Mouse (Mus musculus): ENCODE results near the gene Slc22a3. TPM values are rescaled to one million over a fixed set of nuclear protein-coding genes. Genes with fewer than 3 reads are reported as not detected.

Slc22a3 gene
- polyA plus RNA-seq (2015; fragmentation: Nextera tagmentation; extraction: Ambion mirVana): 0.59 and 0.75 TPM in 2 replicates

DNA sequence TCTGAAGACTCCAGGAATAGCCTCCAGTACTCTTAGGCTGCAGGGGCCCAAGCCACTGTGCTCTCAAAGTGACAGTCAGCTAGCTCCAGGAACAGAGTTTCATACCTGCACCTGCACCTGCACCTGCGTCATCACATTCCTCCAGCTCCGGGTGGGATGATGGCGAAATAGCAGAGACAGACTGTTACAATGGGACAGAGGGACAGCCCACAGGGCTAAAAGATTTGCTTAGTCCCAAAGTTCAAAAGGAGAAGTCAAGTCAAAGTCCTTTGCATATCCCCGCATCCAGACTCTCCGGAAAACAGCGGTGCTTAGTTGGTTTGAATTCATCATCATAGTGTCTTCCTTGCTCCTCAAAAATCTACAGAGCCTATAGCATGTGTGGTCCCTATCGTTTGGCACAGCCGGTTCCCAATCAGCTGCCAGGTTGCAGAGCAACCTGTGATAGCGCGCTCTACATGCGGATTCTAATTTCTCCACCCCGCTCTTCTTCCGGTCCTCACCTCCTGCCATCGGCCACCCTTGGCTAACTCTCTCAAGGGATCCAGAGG is at the start of gene Slc22a3:
Gene Slc22a3, minus strand, starts transcription at position 51 of the 551 bp plus-strand sequence.
- H3K4me2 ChIP-seq (ENCODE audit: low read depth, low read length): peak within 1 kb of the TSS; percentile 67
- no peaks in the 10 kb centered on the region for H3K36me3 ChIP-seq (ENCODE audit: control insufficient read depth, insufficient read depth, low read length)
- H3K4me1 ChIP-seq (replicated peaks; ENCODE audit: control insufficient read depth, insufficient read depth, low read length): 0 out of 2 replicates have a peak, but pooled peaks cover 2% of the 10 kb centered on the region
- H3K27ac ChIP-seq (ENCODE audit: low read length): no peak within 1 kb of the TSS
- H3K9ac ChIP-seq (ENCODE audit: low read length): peak within 1 kb of the TSS; percentile 43; the same call in 1 of the 2 replicates
- peak within 1 kb of the TSS; percentile 50 for H3K4me3 ChIP-seq (ENCODE audit: low read length)
- H3K9me3 ChIP-seq (ENCODE audit: control insufficient read depth, low read length): no peaks in the 10 kb centered on the region
- no peak for ATAC-seq (ENCODE audit: low read depth)
- 20% methylated on average over 14 of the region's 14 CpGs for WGBS
- H3K27me3 ChIP-seq (ENCODE audit: control insufficient read depth, insufficient read depth, low read depth, low read length): peaks cover 39% of the 10 kb centered on the region

DNA sequence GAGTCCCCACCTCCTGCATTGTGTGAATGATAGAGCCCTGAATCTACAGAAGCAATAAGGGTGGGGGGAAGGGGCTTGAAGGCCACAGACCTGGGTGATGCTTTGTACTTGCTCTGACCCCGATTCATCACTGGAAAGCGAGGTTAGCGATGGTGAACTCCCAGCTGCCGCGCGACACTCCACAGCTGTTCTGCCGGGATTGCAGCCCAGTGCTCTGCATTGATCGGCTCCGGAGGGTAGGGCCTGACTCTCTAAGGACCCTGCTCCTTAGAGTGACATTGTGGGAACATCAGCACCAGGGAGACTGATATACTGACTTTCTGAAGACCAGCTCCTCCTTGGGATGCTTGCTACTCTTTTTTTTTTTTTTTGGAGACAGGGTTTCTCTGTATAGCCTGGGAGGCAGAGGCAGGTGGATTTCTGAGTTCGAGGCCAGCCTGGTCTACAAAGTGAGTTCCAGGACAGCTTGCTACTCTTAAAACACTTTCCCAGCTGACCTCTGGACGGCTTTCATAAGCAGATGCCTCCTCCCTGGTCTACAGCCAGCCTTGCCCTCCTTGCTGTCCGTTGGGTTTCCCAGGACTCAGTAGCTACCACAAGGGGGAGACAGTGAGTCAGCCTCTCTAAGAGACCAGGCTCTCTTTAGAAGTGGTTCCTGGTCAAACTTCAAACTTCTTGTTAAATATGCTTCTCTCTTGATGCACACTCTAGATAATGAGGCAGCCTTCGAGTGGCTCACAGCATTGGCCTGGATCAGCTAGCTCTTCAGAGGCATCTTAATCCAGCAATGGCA is 27.0 kb upstream of the Slc22a3 start:
- Histone ChIP-seq H3K4me2 (ENCODE audit: low read depth, low read length) (no peak overlapping the region), H3K9me3 (ENCODE audit: control insufficient read depth, low read length) (no peaks in the 10 kb centered on the region), H3K27me3 (ENCODE audit: control insufficient read depth, insufficient read depth, low read depth, low read length) (no peaks in the 10 kb centered on the region), H3K4me1 (replicated peaks; ENCODE audit: control insufficient read depth, insufficient read depth, low read length) (peaks cover 4% of the 10 kb centered on the region; the same call in 1 of the 2 replicates), H3K36me3 (ENCODE audit: control insufficient read depth, insufficient read depth, low read length) (no peaks in the 10 kb centered on the region), H3K4me3 (ENCODE audit: low read length) (no peak overlapping the region), H3K27ac (ENCODE audit: low read length) (no peak overlapping the region), H3K9ac (ENCODE audit: low read length) (no peak overlapping the region)
- 40% methylated on average over 13 of the region's 13 CpGs for WGBS
- peak; percentile 41 for ATAC-seq (ENCODE audit: low read depth)

DNA sequence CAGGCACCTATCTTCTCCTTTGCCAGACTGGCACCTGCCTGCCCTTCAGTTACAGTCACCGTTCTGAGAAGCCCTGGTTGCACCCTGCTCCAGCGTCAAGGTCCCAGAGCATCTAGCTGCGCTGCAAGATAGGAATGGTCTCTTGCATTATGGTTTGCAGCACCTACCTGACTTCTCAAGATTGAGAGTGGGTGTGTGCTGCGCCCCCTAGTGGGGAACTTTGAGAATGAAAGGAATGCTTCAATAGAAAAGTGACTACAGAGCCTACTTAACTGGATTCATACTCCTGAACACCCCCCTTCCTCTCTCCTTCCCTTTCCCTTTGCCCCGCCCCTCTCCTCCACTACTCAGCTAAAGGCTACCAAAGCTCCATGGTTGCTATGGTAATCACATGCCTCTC is 24.6 kb upstream of the Slc22a3 start:
- H3K9me3 ChIP-seq (ENCODE audit: control insufficient read depth, low read length): no peaks in the 10 kb centered on the region
- H3K36me3 ChIP-seq (ENCODE audit: control insufficient read depth, insufficient read depth, low read length): no peaks in the 10 kb centered on the region
- no peak overlapping the region for H3K4me2 ChIP-seq (ENCODE audit: low read depth, low read length)
- ATAC-seq (ENCODE audit: low read depth): no peak
- no peaks in the 10 kb centered on the region for H3K27me3 ChIP-seq (ENCODE audit: control insufficient read depth, insufficient read depth, low read depth, low read length)
- H3K4me1 ChIP-seq (replicated peaks; ENCODE audit: control insufficient read depth, insufficient read depth, low read length): peaks cover 4% of the 10 kb centered on the region; the same call in 1 of the 2 replicates
- no peak overlapping the region for H3K4me3 ChIP-seq (ENCODE audit: low read length)
- no peak overlapping the region for H3K27ac ChIP-seq (ENCODE audit: low read length)
- WGBS: 39% methylated on average over 5 of the region's 5 CpGs
- H3K9ac ChIP-seq (ENCODE audit: low read length): no peak overlapping the region

DNA sequence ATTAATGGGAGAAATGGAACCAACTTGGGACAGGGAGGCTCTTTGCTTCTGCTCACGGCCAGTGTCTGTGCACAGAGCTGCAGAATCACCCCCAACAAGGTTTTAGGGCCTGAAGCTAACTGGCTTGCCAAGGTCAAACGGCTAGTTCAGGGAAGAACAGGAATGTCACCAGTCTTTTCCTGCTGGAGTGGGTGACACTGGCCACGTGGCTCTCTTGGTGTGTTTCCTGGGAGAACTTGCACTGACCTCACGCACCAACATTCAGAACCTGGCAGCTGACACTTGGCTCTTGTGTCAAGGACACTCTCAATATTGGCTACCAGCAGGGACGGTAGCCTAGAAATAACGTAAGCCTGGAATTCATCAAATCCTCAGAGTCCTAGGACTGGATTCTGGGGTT is 22.6 kb upstream of the Slc22a3 start:
- 34% methylated on average over 6 of the region's 6 CpGs for WGBS
- Histone ChIP-seq H3K4me1 (replicated peaks; ENCODE audit: control insufficient read depth, insufficient read depth, low read length) (peaks cover 4% of the 10 kb centered on the region; the same call in 1 of the 2 replicates), H3K27me3 (ENCODE audit: control insufficient read depth, insufficient read depth, low read depth, low read length) (no peaks in the 10 kb centered on the region), H3K36me3 (ENCODE audit: control insufficient read depth, insufficient read depth, low read length) (no peaks in the 10 kb centered on the region), H3K9ac (ENCODE audit: low read length) (no peak overlapping the region), H3K9me3 (ENCODE audit: control insufficient read depth, low read length) (no peaks in the 10 kb centered on the region), H3K4me2 (ENCODE audit: low read depth, low read length) (no peak overlapping the region), H3K27ac (ENCODE audit: low read length) (peak overlapping the region; percentile 23), H3K4me3 (ENCODE audit: low read length) (no peak overlapping the region)
- peak; percentile 32; the same call in 1 of the 2 replicates for ATAC-seq (ENCODE audit: low read depth)

DNA sequence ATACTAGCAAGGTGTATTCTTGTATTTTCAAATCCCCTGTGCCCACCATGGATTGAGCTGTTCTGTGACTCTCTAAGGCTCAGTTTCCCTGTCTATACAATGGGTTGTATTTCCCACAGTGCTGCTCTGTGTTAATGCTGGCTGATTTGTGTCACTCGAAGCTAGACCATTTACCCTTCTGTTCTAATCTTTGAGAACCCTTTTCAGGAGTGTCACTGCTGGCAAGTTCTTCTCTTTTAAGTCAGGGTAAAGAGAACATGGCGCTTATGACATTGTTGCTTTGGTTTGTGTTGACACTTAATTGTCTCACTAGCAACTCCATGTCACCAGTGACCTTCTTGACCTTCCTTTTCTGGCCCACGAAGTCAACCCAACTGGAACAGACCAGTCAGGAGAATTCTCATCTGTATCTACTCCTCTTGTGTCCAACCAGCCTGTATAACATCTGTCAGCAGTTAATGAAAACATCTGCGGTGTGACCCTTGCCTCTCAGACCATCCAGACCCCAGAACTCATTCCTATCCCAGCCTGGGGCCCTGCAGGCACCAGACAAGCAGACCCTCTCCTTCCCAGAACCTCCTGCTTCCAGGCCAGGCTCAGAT is 22.0 kb upstream of the Slc22a3 start:
- peak; percentile 88 for ATAC-seq (ENCODE audit: low read depth)
- peak overlapping the region; percentile 23 for H3K27ac ChIP-seq (ENCODE audit: low read length)
- whole genome bisulfite sequencing: 34% methylated on average over 4 of the region's 4 CpGs

DNA sequence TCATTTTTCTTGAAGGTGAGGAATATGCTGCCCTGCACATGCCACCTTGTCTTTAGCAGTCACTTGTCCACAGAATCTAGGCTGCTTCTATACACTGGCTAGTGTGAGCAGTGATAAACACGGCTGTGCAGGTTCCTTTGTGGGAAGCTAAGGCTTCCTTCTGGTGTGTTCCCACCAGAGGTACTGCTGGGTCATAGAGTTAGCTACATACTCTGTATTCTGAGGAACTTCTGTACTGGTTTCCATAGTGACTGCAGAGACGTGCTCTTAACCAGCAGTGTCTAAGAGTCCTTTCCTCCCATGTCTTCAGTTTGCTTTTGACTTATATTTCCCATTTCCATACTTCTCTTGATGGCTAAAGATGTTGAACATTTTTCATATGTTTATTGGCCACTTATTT is 11.6 kb upstream of the Slc22a3 start:
- Histone ChIP-seq H3K4me1 (replicated peaks; ENCODE audit: control insufficient read depth, insufficient read depth, low read length) (no peaks in the 10 kb centered on the region), H3K9ac (ENCODE audit: low read length) (no peak overlapping the region), H3K27ac (ENCODE audit: low read length) (no peak overlapping the region), H3K27me3 (ENCODE audit: control insufficient read depth, insufficient read depth, low read depth, low read length) (no peaks in the 10 kb centered on the region), H3K36me3 (ENCODE audit: control insufficient read depth, insufficient read depth, low read length) (no peaks in the 10 kb centered on the region), H3K9me3 (ENCODE audit: control insufficient read depth, low read length) (peaks cover 4% of the 10 kb centered on the region; the same call in 1 of the 2 replicates), H3K4me3 (ENCODE audit: low read length) (no peak overlapping the region), H3K4me2 (ENCODE audit: low read depth, low read length) (no peak overlapping the region)
- 50% methylated on average over 2 of the region's 2 CpGs for WGBS
- ATAC-seq (ENCODE audit: low read depth): no peak

More for the DNA sequence above, 22.0 kb upstream of the Slc22a3 start:
- no peak overlapping the region for H3K4me3 ChIP-seq (ENCODE audit: low read length)
- H3K4me1 ChIP-seq (replicated peaks; ENCODE audit: control insufficient read depth, insufficient read depth, low read length): peaks cover 4% of the 10 kb centered on the region; the same call in 1 of the 2 replicates
- no peaks in the 10 kb centered on the region for H3K27me3 ChIP-seq (ENCODE audit: control insufficient read depth, insufficient read depth, low read depth, low read length)
- no peaks in the 10 kb centered on the region for H3K36me3 ChIP-seq (ENCODE audit: control insufficient read depth, insufficient read depth, low read length)
- H3K9ac ChIP-seq (ENCODE audit: low read length): no peak overlapping the region
- no peaks in the 10 kb centered on the region for H3K9me3 ChIP-seq (ENCODE audit: control insufficient read depth, low read length)
- H3K4me2 ChIP-seq (ENCODE audit: low read depth, low read length): no peak overlapping the region

DNA sequence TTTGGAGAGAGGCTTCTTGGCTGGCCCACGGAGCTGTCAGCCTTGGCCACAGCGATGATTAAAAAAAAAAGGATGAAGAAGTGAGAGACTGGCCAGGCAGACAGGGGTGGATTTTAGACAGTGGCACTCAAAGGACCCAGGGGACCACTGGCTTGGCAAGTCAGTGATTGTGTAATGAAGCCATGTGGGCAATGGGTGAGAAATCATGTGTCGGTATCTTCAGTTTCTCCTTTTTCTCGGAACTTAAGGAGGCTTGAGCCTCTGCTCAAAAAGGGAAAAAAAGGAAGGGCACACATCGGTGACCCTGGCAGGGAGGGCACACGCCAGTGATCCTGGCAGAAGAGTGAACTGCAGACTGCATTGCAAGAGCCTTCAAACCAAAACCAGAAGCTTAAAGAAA is 10.7 kb upstream of the Slc22a3 start:
- Histone ChIP-seq H3K4me2 (ENCODE audit: low read depth, low read length) (no peak overlapping the region), H3K36me3 (ENCODE audit: control insufficient read depth, insufficient read depth, low read length) (no peaks in the 10 kb centered on the region), H3K9me3 (ENCODE audit: control insufficient read depth, low read length) (peaks cover 4% of the 10 kb centered on the region; the same call in 1 of the 2 replicates), H3K27me3 (ENCODE audit: control insufficient read depth, insufficient read depth, low read depth, low read length) (no peaks in the 10 kb centered on the region), H3K4me1 (replicated peaks; ENCODE audit: control insufficient read depth, insufficient read depth, low read length) (no peaks in the 10 kb centered on the region), H3K27ac (ENCODE audit: low read length) (no peak overlapping the region), H3K9ac (ENCODE audit: low read length) (no peak overlapping the region), H3K4me3 (ENCODE audit: low read length) (no peak overlapping the region)
- no peak for ATAC-seq (ENCODE audit: low read depth)
- 89% methylated on average over 6 of the region's 6 CpGs for WGBS

DNA sequence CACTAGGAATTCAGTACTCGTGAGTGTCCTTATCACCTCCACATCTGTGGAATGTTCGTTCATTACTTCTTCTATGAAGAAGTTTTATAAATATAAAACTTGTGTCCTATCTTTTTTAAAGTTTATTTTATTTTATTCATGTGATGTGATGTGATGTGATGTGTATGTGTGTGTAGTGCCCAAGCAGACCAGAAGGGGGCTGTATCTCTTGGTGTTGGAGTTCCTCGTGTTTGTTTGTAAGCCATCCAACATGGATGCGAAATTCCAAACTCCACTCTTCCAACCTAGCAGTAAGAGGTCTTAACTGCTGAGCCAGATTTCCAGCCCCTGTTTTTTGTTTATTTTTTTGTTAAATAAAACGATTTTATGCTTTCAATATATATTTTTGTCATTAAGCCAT is 6.5 kb upstream of the Slc22a3 start:
- H3K4me2 ChIP-seq (ENCODE audit: low read depth, low read length): no peak overlapping the region
- ATAC-seq (ENCODE audit: low read depth): no peak
- H3K36me3 ChIP-seq (ENCODE audit: control insufficient read depth, insufficient read depth, low read length): no peaks in the 10 kb centered on the region
- no peaks in the 10 kb centered on the region for H3K4me1 ChIP-seq (replicated peaks; ENCODE audit: control insufficient read depth, insufficient read depth, low read length)
- H3K27ac ChIP-seq (ENCODE audit: low read length): no peak overlapping the region
- no peaks in the 10 kb centered on the region; the same call in 1 of the 2 replicates for H3K27me3 ChIP-seq (ENCODE audit: control insufficient read depth, insufficient read depth, low read depth, low read length)
- no peak overlapping the region for H3K4me3 ChIP-seq (ENCODE audit: low read length)
- WGBS: 70% methylated on average over 5 of the region's 5 CpGs
- H3K9ac ChIP-seq (ENCODE audit: low read length): no peak overlapping the region
- no peaks in the 10 kb centered on the region for H3K9me3 ChIP-seq (ENCODE audit: control insufficient read depth, low read length)
